Mouse (Mus musculus) embryonic facial prominence, embryonic 12.5 days (tissue): ENCODE data around the gene Ehd1. TPM values are rescaled to one million over a fixed set of nuclear protein-coding genes. Genes with fewer than 3 reads are reported as not detected.
A peak's percentile ranks its signal among the peaks of the same experiment; 100 is the strongest.

Source experiments
- ATAC-seq: fragments of 200-750 bp; cut with Nextera tagmentation; 2 replicates; pipeline ENCODE4 v1.8.0; 2017; ENCODE audit not compliant: insufficient number of reproducible peaks, insufficient read depth, low FRiP score, low TSS enrichment
- H3K27ac ChIP-seq: fragments of 300-500 bp; sonication (generic); 2 replicates; pipeline ENCODE4 v1.5.1; 2016; ENCODE audit warnings: mild to moderate bottlenecking
- H3K27me3 ChIP-seq: fragments of 300-500 bp; sonication (generic); 2 replicates; pipeline ENCODE4 v1.6.1; 2016; ENCODE audit warnings: mild to moderate bottlenecking, moderate library complexity
- H3K36me3 ChIP-seq: fragments of 300-500 bp; sonication (generic); 2 replicates; pipeline ENCODE4 v1.6.1; 2016; ENCODE audit warnings: mild to moderate bottlenecking
- H3K4me1 ChIP-seq: fragments of 300-500 bp; sonication (generic); 2 replicates; pipeline ENCODE4 v1.6.1; 2016
- H3K4me2 ChIP-seq: fragments of 300-500 bp; sonication (generic); replicated peaks from 2 replicates; pipeline ENCODE4 v1.6.1; 2016; ENCODE audit warnings: mild to moderate bottlenecking, moderate library complexity
- H3K4me3 ChIP-seq: fragments of 300-500 bp; sonication (generic); 2 replicates; pipeline ENCODE4 v1.5.1; 2016; ENCODE audit warnings: mild to moderate bottlenecking
- H3K9ac ChIP-seq: fragments of 300-500 bp; sonication (generic); 2 replicates; pipeline ENCODE4 v1.6.1; 2016; ENCODE audit warnings: mild to moderate bottlenecking, moderate library complexity
- H3K9me3 ChIP-seq: fragments of 300-500 bp; sonication (generic); 2 replicates; pipeline ENCODE4 v1.6.1; 2016; ENCODE audit warnings: mild to moderate bottlenecking, moderate library complexity
- WGBS: fragments of 180-500 bp; shearing (Covaris S2); methylation state at CpG from one replicate; pipeline ENCODE4 v1.1.7; 2016; 5-methylcytosine and 5-hydroxymethylcytosine counted together
- polyA plus RNA-seq: library from polyadenylated mRNA; unstranded; fragments of >200 nt; fragmentation: Nextera tagmentation; extraction: Ambion mirVana; gene quantifications from 2 replicates; pipeline ENCODE4 v1.2.1, GENCODE M21; 2016

Ehd1 gene
- polyA plus RNA-seq, 1 experiment from 2014 or later: 77.6 TPM

GRCm38 (mm10) chr19:6238740-6239139, 37.8 kb upstream of the Ehd1 start:
- Histone ChIP-seq H3K27ac (no peak overlapping the region), H3K27me3 (no peaks in the 10 kb centered on the region), H3K4me3 (no peak overlapping the region), H3K36me3 (no peaks in the 10 kb centered on the region), H3K9me3 (no peaks in the 10 kb centered on the region), H3K4me1 (peaks cover 33% of the 10 kb centered on the region), H3K9ac (no peak overlapping the region), H3K4me2 (no peak overlapping the region)
- no peak for ATAC-seq

DNA sequence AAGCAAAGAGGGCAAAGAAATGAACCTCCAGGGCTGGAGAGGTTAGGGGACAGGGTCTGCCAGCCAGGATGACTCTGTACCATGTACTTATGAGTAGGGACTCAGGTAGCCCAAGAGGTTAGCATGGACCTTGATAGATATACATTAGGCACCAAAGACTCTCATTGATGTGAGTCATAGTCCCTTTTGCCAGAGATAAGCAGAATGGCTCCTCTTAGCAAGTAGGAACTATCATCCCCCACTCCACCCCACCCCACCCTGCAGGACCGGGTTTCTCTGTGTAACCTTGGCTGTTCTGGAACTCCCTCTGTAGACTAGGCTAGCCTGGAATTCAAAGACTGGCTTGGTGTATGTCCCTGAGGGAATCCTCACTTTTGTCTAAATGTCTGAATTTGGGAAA, 36.4 kb upstream of the Ehd1 start:
- Histone ChIP-seq H3K27me3 (no peaks in the 10 kb centered on the region), H3K4me1 (peaks cover 22% of the 10 kb centered on the region), H3K4me3 (no peak overlapping the region), H3K9me3 (no peaks in the 10 kb centered on the region), H3K4me2 (no peak overlapping the region), H3K27ac (no peak overlapping the region), H3K9ac (no peak overlapping the region), H3K36me3 (peaks cover 8% of the 10 kb centered on the region)
- WGBS: 71% methylated on average over 1 of the region's 1 CpGs
- no peak for ATAC-seq

- Histone ChIP-seq H3K27me3 (no peaks in the 10 kb centered on the region), H3K9me3 (no peaks in the 10 kb centered on the region), H3K9ac (no peak overlapping the region), H3K36me3 (peaks cover 14% of the 10 kb centered on the region), H3K4me3 (no peak overlapping the region), H3K4me1 (peaks cover 19% of the 10 kb centered on the region), H3K27ac (no peak overlapping the region), H3K4me2 (peak overlapping the region; percentile 93; the same call in 1 of the 2 replicates)
- 33% methylated on average over 5 of the region's 5 CpGs for WGBS
- no peak for ATAC-seq
Measured at GRCm38 (mm10) chr19:6240725-6241124, 35.8 kb upstream of the Ehd1 start.

GRCm38 (mm10) chr19:6241274-6242107, 35.0 kb upstream of the Ehd1 start, which contains the start of gene Atg2a:
Gene Atg2a, plus strand, starts transcription at chr19:6241668.
- Histone ChIP-seq H3K27ac (peak within 1 kb of the TSS; percentile 67), H3K27me3 (no peaks in the 10 kb centered on the region), H3K4me2 (peak within 1 kb of the TSS; percentile 93), H3K36me3 (peaks cover 21% of the 10 kb centered on the region), H3K9ac (peak within 1 kb of the TSS; percentile 92), H3K4me3 (peak within 1 kb of the TSS; percentile 89), H3K9me3 (no peaks in the 10 kb centered on the region), H3K4me1 (peaks cover 16% of the 10 kb centered on the region)
- under 1% methylated on average over 55 of the region's 55 CpGs for WGBS
- peak; percentile 88 for ATAC-seq

DNA sequence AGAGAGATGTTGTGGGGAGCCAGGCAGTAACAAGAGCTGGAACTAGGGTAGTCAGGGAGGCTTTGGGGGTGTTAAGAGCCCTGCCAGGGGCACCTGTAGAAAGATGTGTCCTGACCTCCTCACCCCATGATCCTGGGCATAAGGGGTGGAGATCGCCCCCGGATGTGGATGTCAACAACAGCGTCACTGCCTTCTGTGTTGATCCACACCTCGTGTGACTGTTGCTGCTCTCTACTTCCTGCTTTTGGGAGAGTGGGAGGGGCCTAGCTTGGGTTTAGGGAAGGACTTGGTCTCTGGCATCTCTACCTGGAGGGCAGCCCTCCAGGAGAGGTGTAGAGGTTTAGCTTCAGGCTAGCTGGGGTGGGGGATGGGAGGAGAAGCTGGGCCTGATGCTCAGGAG, 34.2 kb upstream of the Ehd1 start:
- no peak for ATAC-seq

DNA sequence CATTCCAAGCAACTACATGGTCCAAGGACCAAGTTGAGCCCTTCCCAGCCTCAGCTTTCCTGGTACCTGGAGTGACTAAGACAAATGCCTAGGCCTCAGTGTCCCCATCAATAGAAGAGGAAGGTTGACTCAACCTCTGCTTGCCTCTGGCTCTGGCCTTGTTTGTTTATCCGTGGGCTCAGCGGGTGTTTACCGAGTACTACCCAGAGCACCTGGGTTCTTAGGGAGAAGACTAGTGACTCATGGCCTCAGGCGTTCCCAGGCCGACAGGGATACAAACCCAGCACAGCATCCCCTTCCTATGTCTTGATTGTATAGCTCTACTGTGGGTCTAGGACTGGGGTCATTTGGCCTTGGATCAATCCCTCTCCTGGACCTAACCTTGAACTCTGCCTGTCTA, 33.3 kb upstream of the Ehd1 start:
- H3K4me3 ChIP-seq: no peak overlapping the region
- H3K27ac ChIP-seq: no peak overlapping the region
- 80% methylated on average over 5 of the region's 5 CpGs for WGBS
- H3K4me1 ChIP-seq: peaks cover 14% of the 10 kb centered on the region
- no peaks in the 10 kb centered on the region for H3K27me3 ChIP-seq
- no peak for ATAC-seq
- peaks cover 37% of the 10 kb centered on the region for H3K36me3 ChIP-seq
- no peak overlapping the region for H3K9ac ChIP-seq
- H3K4me2 ChIP-seq: no peak overlapping the region
- no peaks in the 10 kb centered on the region for H3K9me3 ChIP-seq

More for the DNA sequence above, 34.2 kb upstream of the Ehd1 start:
- 0% methylated on average over 4 of the region's 4 CpGs for WGBS
- peak overlapping the region; percentile 93 for H3K4me2 ChIP-seq
- peaks cover 14% of the 10 kb centered on the region for H3K4me1 ChIP-seq
- peak overlapping the region; percentile 67; the same call in 1 of the 2 replicates for H3K27ac ChIP-seq
- H3K27me3 ChIP-seq: no peaks in the 10 kb centered on the region
- H3K9me3 ChIP-seq: no peaks in the 10 kb centered on the region
- H3K4me3 ChIP-seq: peak overlapping the region; percentile 89
- H3K36me3 ChIP-seq: peaks cover 28% of the 10 kb centered on the region
- H3K9ac ChIP-seq: peak overlapping the region; percentile 92

- no peak overlapping the region for H3K4me2 ChIP-seq
- no peak overlapping the region for H3K4me3 ChIP-seq
- peaks cover 14% of the 10 kb centered on the region for H3K4me1 ChIP-seq
- no peak overlapping the region for H3K27ac ChIP-seq
- peaks cover 52% of the 10 kb centered on the region for H3K36me3 ChIP-seq
- no peaks in the 10 kb centered on the region for H3K9me3 ChIP-seq
- H3K9ac ChIP-seq: no peak overlapping the region
- no peak for ATAC-seq
- 90% methylated on average over 1 of the region's 1 CpGs for WGBS
- H3K27me3 ChIP-seq: no peaks in the 10 kb centered on the region
Measured at GRCm38 (mm10) chr19:6245806-6246205, 30.7 kb upstream of the Ehd1 start.

- no peak overlapping the region for H3K27ac ChIP-seq
- no peaks in the 10 kb centered on the region for H3K9me3 ChIP-seq
- WGBS: 90% methylated on average over 29 of the region's 29 CpGs
- ATAC-seq: no peak
- no peak overlapping the region for H3K4me2 ChIP-seq
- peaks cover 70% of the 10 kb centered on the region for H3K36me3 ChIP-seq
- H3K27me3 ChIP-seq: no peaks in the 10 kb centered on the region
- H3K4me3 ChIP-seq: no peak overlapping the region
- H3K9ac ChIP-seq: no peak overlapping the region
- peaks cover 6% of the 10 kb centered on the region for H3K4me1 ChIP-seq
Measured at GRCm38 (mm10) chr19:6247526-6248300, 28.8 kb upstream of the Ehd1 start.

- Histone ChIP-seq H3K9ac (peak overlapping the region; percentile 13; the same call in 1 of the 2 replicates), H3K27ac (no peak overlapping the region), H3K9me3 (no peaks in the 10 kb centered on the region), H3K27me3 (no peaks in the 10 kb centered on the region), H3K36me3 (peaks cover 88% of the 10 kb centered on the region), H3K4me1 (no peaks in the 10 kb centered on the region), H3K4me3 (no peak overlapping the region), H3K4me2 (no peak overlapping the region)
- no peak for ATAC-seq
- 88% methylated on average over 4 of the region's 4 CpGs for WGBS
Measured at GRCm38 (mm10) chr19:6253021-6253420, 23.5 kb upstream of the Ehd1 start.

DNA sequence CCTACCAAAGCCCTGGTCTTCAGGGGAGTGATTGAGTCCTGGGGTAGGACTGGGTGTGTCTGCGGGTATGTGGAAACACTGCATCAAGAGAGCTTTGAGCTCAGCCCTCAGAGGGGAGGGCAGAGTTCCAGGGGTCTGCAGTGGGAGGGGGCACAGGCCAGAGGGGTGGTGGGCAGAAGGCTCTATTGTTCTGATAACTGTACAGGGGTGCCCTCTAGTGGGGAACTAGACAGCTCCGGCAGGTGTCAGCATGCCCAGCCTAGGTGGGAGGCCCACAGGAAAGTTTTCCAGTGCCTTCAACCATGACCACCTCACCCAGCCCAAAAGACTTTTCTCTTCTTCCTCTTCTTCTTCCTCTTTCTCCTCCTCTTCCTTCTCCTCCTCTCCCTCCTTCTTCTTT, 16.1 kb upstream of the Ehd1 start:
- no peak overlapping the region for H3K27ac ChIP-seq
- no peak overlapping the region for H3K4me3 ChIP-seq
- ATAC-seq: no peak
- no peaks in the 10 kb centered on the region for H3K4me1 ChIP-seq
- H3K27me3 ChIP-seq: no peaks in the 10 kb centered on the region
- H3K9ac ChIP-seq: no peak overlapping the region
- H3K9me3 ChIP-seq: no peaks in the 10 kb centered on the region; the same call in 1 of the 2 replicates
- peaks cover 69% of the 10 kb centered on the region for H3K36me3 ChIP-seq
- WGBS: 58% methylated on average over 2 of the region's 2 CpGs
- H3K4me2 ChIP-seq: no peak overlapping the region

- ATAC-seq: no peak
- Histone ChIP-seq H3K9ac (no peak overlapping the region), H3K4me1 (no peaks in the 10 kb centered on the region), H3K4me3 (no peak overlapping the region), H3K9me3 (no peaks in the 10 kb centered on the region; the same call in 1 of the 2 replicates), H3K36me3 (peaks cover 64% of the 10 kb centered on the region), H3K4me2 (no peak overlapping the region), H3K27ac (no peak overlapping the region), H3K27me3 (no peaks in the 10 kb centered on the region)
- 74% methylated on average over 4 of the region's 4 CpGs for WGBS
Measured at GRCm38 (mm10) chr19:6260946-6261345, 15.6 kb upstream of the Ehd1 start.

DNA sequence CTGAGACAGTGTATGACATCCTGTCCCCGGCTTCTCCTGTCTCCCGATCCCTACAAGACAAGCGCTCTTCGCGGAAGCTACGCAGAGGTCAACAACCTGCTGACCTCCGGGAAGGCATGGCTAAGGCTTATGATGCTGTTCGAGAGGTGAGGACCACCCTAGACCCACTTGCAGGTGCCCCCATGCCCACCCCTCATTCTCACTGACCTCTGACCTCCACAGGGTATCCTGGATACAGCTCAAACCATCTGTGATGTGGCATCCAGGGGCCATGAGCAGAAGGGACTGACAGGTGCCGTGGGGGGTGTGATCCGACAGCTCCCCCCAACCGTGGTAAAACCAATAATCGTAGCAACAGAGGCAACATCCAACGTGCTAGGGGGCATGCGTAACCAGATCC, 15.1 kb upstream of the Ehd1 start:
- 88% methylated on average over 14 of the region's 14 CpGs for WGBS
- no peak overlapping the region for H3K9ac ChIP-seq
- ATAC-seq: no peak
- H3K4me3 ChIP-seq: no peak overlapping the region
- no peak overlapping the region for H3K4me2 ChIP-seq
- no peaks in the 10 kb centered on the region for H3K4me1 ChIP-seq
- H3K27ac ChIP-seq: no peak overlapping the region
- peaks cover 59% of the 10 kb centered on the region for H3K36me3 ChIP-seq
- no peaks in the 10 kb centered on the region for H3K27me3 ChIP-seq
- no peaks in the 10 kb centered on the region; the same call in 1 of the 2 replicates for H3K9me3 ChIP-seq
